ENCODE assay signal across 10 mouse cellular contexts in the genomic region with DNA sequence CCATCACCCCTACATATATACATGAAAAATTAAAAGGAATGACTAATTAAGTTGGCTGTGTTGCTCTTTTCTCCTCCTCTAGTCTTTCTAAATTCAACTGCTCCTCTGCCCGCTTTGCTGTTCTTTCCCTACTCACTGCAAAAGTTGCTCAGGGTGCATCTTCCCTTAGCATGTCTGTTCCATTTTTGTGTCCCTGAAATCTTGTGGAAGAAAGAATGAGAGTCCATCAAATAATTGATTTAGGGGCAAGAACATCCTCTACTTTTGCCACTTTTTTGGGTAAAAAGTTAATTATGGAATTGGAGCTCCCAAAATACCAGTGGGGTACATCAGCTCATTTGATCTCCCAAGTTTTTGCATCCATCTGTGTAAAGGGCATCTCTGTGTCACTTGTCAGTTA.
DNase-seq lines count a peak whose midpoint lies in the region; ATAC-seq and TF ChIP-seq lines count a peak whose summit lies in the region.
"Had no signal": no experiment of that assay in that cellular context is flagged by ENCODE, and none has a peak within 500 bp of the region (broad histone marks: within the 10 kb centered on the region; RNA-seq: fewer than 3 reads in every experiment).

No protein-coding gene starts in this region.

- TF ChIP-seq POLR2A in olfactory bulb, adult 2 months (IDR thresholded peaks at IDR 0.05; ENCODE audit: insufficient read depth, low read depth, low read length) = no peak

- H3K4me3 ChIP-seq in gastrocnemius, adult 2 months = peak overlapping the region; percentile 67
- H3K4me3 ChIP-seq in limb, embryonic 12.5 days (replicated peaks) = no peak overlapping the region
- H3K4me3 ChIP-seq in limb, embryonic 10.5 days = no peak overlapping the region
- H3K4me3 ChIP-seq in hindbrain, postnatal 0 days (ENCODE audit: low read length) = peak overlapping the region; percentile 53
- H3K4me3 ChIP-seq in olfactory bulb, adult 2 months (ENCODE audit: insufficient read depth, low read depth, low read length) = no peak overlapping the region
- H3K4me3 ChIP-seq: megakaryocyte, embryonic 14.5 days had no signal

- no peak for DNase-seq in gastrocnemius, adult 2 months
- DNase-seq in gastrocnemius, postnatal 10 days = no peak
- DNase-seq in limb, embryonic 10.5 days (ENCODE audit: low spot score) = no peak
- DNase-seq in hindbrain, postnatal 0 days (ENCODE audit: low spot score) = no peak
- DNase-seq in cerebellum, adult 8-10 months = no peak
- DNase-seq in lung, postnatal 10 days = no peak

- H3K4me1 ChIP-seq in limb, embryonic 12.5 days (replicated peaks) = peaks cover 28% of the 10 kb centered on the region
- peaks cover 27% of the 10 kb centered on the region for H3K4me1 ChIP-seq in limb, embryonic 10.5 days
- no peaks in the 10 kb centered on the region; the same call in 1 of the 2 replicates for H3K4me1 ChIP-seq in hindbrain, postnatal 0 days (ENCODE audit: insufficient read depth, low read length)
- peaks cover 4% of the 10 kb centered on the region for H3K4me1 ChIP-seq in olfactory bulb, adult 2 months (ENCODE audit: control insufficient read depth, insufficient read depth, low read length)

- peaks cover 10% of the 10 kb centered on the region for H3K27me3 ChIP-seq in limb, embryonic 12.5 days
- H3K27me3 ChIP-seq in limb, embryonic 10.5 days (ENCODE audit: low read depth, poor library complexity, severe bottlenecking) = peaks cover 39% of the 10 kb centered on the region
- no peaks in the 10 kb centered on the region for H3K27me3 ChIP-seq in hindbrain, postnatal 0 days (ENCODE audit: insufficient read depth, low read length)

- no peak for ATAC-seq in limb, embryonic 12.5 days (ENCODE audit: insufficient number of reproducible peaks, insufficient read depth, low FRiP score, low TSS enrichment, low read depth)
- ATAC-seq in hindbrain, postnatal 0 days = no peak

- no peak for TF ChIP-seq CTCF in gastrocnemius, adult 2 months (IDR thresholded peaks at IDR 0.05)
- TF ChIP-seq CTCF in hindbrain, postnatal 0 days (IDR thresholded peaks at IDR 0.05; ENCODE audit: low read depth) = no peak
- no peak for TF ChIP-seq CTCF in olfactory bulb, adult 2 months (IDR thresholded peaks at IDR 0.05; ENCODE audit: insufficient read depth, low read depth, low read length)

- peak overlapping the region; percentile 84 for H3K27ac ChIP-seq in gastrocnemius, adult 2 months
- no peak overlapping the region for H3K27ac ChIP-seq in limb, embryonic 12.5 days
- no peak overlapping the region for H3K27ac ChIP-seq in limb, embryonic 10.5 days
- peak overlapping the region; percentile 92 for H3K27ac ChIP-seq in hindbrain, postnatal 0 days
- peak overlapping the region; percentile 96 for H3K27ac ChIP-seq in olfactory bulb, adult 2 months (ENCODE audit: insufficient read depth, low read depth, low read length)
- H3K27ac ChIP-seq: stomach, postnatal 0 days had no signal

- intact Hi-C loops in gastrocnemius, adult 2 months (cut with DNase I) = loop anchor here (5.0 kb wide), 1 partner anchor 37 kb away; no protein-coding TSS in a partner anchor

- WGBS in limb, embryonic 12.5 days = 63% methylated on average over 1 of the region's 1 CpGs
- 64% methylated on average over 1 of the region's 1 CpGs for WGBS in limb, embryonic 10.5 days
- 23% methylated on average over 1 of the region's 1 CpGs for WGBS in hindbrain, postnatal 0 days
- WGBS in olfactory bulb, adult 2 months = 15% methylated on average over 1 of the region's 1 CpGs

- no peak overlapping the region for H3K9ac ChIP-seq in limb, embryonic 12.5 days (replicated peaks)
- peak overlapping the region; percentile 74 for H3K9ac ChIP-seq in hindbrain, postnatal 0 days (replicated peaks; ENCODE audit: low read length)

- H3K36me3 ChIP-seq in limb, embryonic 12.5 days = no peaks in the 10 kb centered on the region
- no peaks in the 10 kb centered on the region for H3K36me3 ChIP-seq in limb, embryonic 10.5 days
- no peaks in the 10 kb centered on the region for H3K36me3 ChIP-seq in hindbrain, postnatal 0 days (ENCODE audit: insufficient read depth, low read length)

- H3K4me2 ChIP-seq in limb, embryonic 12.5 days = 0 out of 2 replicates have a peak overlapping the region, but pooled peaks have one; percentile 70
- H3K4me2 ChIP-seq in hindbrain, postnatal 0 days (ENCODE audit: low read depth, low read length) = peak overlapping the region; percentile 73

- no peaks in the 10 kb centered on the region for H3K9me3 ChIP-seq in limb, embryonic 12.5 days
- no peaks in the 10 kb centered on the region for H3K9me3 ChIP-seq in limb, embryonic 10.5 days (replicated peaks)
- no peaks in the 10 kb centered on the region for H3K9me3 ChIP-seq in hindbrain, postnatal 0 days (ENCODE audit: low read length)
- H3K9me3 ChIP-seq: megakaryocyte, embryonic 14.5 days had no signal

Comparison
In these comparisons a context has a peak if more than half of its experiments do, and no peak if none do; other contexts are left out.
1. H3K27ac ChIP-seq: peak in gastrocnemius, adult 2 months (single experiment), hindbrain, postnatal 0 days (single experiment) and olfactory bulb, adult 2 months (single experiment); none in limb, embryonic 12.5 days (single experiment) and limb, embryonic 10.5 days (single experiment).
2. H3K4me3 ChIP-seq: peak in gastrocnemius, adult 2 months (single experiment) and hindbrain, postnatal 0 days (single experiment); none in limb, embryonic 12.5 days (single experiment), limb, embryonic 10.5 days (single experiment) and olfactory bulb, adult 2 months (single experiment).